Mouse (Mus musculus): ENCODE data around the gene Slc12a7. TPM values are rescaled to one million over a fixed set of nuclear protein-coding genes. Genes with fewer than 3 reads are reported as not detected.

The Slc12a7 gene
- polyA plus RNA-seq (2011; ENCODE audit: insufficient read depth, insufficient read length, low replicate concordance, missing spikeins): 7.3 and 15.4 TPM in 2 replicates

- H3K4me3 ChIP-seq (replicated peaks; ENCODE audit: control insufficient read depth, low read depth, low read length): peak within 1 kb of the TSS; percentile 19
- H3K27ac ChIP-seq (ENCODE audit: control insufficient read depth, insufficient read depth, low read depth, low read length, poor library complexity): no peak within 1 kb of the TSS
- TF ChIP-seq POLR2A (IDR thresholded peaks at IDR 0.05; ENCODE audit: borderline replicate concordance, control insufficient read depth, low read depth, low read length) (no peak), CTCF (IDR thresholded peaks at IDR 0.05; ENCODE audit: control insufficient read depth, insufficient read depth, low read length) (no peak)
- peaks cover 2% of the 10 kb centered on the region; the same call in 1 of the 2 replicates for H3K4me1 ChIP-seq (ENCODE audit: control insufficient read depth, insufficient read depth, low read length)
- 14% methylated on average over 48 of the region's 48 CpGs for WGBS
Observed at GRCm38 (mm10) chr13:73732742-73733700, at the start of gene Slc12a7. Gene Slc12a7, plus strand, starts transcription at chr13:73733094.

- TF ChIP-seq CTCF (IDR thresholded peaks at IDR 0.05; ENCODE audit: control insufficient read depth, insufficient read depth, low read length) (no peak), POLR2A (IDR thresholded peaks at IDR 0.05; ENCODE audit: borderline replicate concordance, control insufficient read depth, low read depth, low read length) (no peak)
- Histone ChIP-seq H3K27ac (ENCODE audit: control insufficient read depth, insufficient read depth, low read depth, low read length, poor library complexity) (no peak overlapping the region), H3K4me3 (replicated peaks; ENCODE audit: control insufficient read depth, low read depth, low read length) (no peak overlapping the region), H3K4me1 (ENCODE audit: control insufficient read depth, insufficient read depth, low read length) (peaks cover 4% of the 10 kb centered on the region; the same call in 1 of the 2 replicates)
- 53% methylated on average over 11 of the region's 11 CpGs for WGBS
Observed at GRCm38 (mm10) chr13:73683682-73684081, 49.2 kb upstream of the Slc12a7 start.

- TF ChIP-seq POLR2A (IDR thresholded peaks at IDR 0.05; ENCODE audit: borderline replicate concordance, control insufficient read depth, low read depth, low read length) (no peak), CTCF (IDR thresholded peaks at IDR 0.05; ENCODE audit: control insufficient read depth, insufficient read depth, low read length) (no peak)
- H3K27ac ChIP-seq (ENCODE audit: control insufficient read depth, insufficient read depth, low read depth, low read length, poor library complexity): no peak overlapping the region
- H3K4me3 ChIP-seq (replicated peaks; ENCODE audit: control insufficient read depth, low read depth, low read length): no peak overlapping the region
- WGBS: 68% methylated on average over 1 of the region's 1 CpGs
- H3K4me1 ChIP-seq (ENCODE audit: control insufficient read depth, insufficient read depth, low read length): peaks cover 4% of the 10 kb centered on the region; the same call in 1 of the 2 replicates
Observed at GRCm38 (mm10) chr13:73684412-73684811, 48.5 kb upstream of the Slc12a7 start.

- WGBS: 75% methylated on average over 6 of the region's 6 CpGs
- Histone ChIP-seq H3K27ac (ENCODE audit: control insufficient read depth, insufficient read depth, low read depth, low read length, poor library complexity) (no peak overlapping the region), H3K4me1 (ENCODE audit: control insufficient read depth, insufficient read depth, low read length) (peaks cover 4% of the 10 kb centered on the region; the same call in 1 of the 2 replicates), H3K4me3 (replicated peaks; ENCODE audit: control insufficient read depth, low read depth, low read length) (no peak overlapping the region)
- TF ChIP-seq POLR2A (IDR thresholded peaks at IDR 0.05; ENCODE audit: borderline replicate concordance, control insufficient read depth, low read depth, low read length) (no peak), CTCF (IDR thresholded peaks at IDR 0.05; ENCODE audit: control insufficient read depth, insufficient read depth, low read length) (no peak)
Observed at GRCm38 (mm10) chr13:73685502-73685901, 47.4 kb upstream of the Slc12a7 start.

DNA sequence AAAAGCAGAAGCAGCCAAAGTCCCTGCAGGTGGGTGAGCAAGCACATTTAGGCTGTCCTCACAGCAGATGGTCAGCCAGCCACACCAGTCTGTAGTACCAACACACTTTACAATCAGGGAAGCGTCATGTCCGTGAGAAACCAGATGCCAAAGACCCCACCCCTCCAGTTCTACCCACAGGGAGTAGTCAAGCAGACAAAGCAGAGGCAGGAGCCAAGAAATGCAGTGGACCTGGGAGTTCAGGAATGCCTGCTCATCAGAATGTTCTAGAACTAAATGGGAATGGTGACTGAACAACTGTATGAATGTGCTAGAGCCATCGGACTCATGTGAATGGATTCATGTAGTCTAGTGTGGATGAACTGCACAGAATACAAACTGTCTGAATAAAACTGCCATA is 45.3 kb upstream of the Slc12a7 start:
- Histone ChIP-seq H3K27ac (ENCODE audit: control insufficient read depth, insufficient read depth, low read depth, low read length, poor library complexity) (no peak overlapping the region), H3K4me1 (ENCODE audit: control insufficient read depth, insufficient read depth, low read length) (peaks cover 4% of the 10 kb centered on the region; the same call in 1 of the 2 replicates), H3K4me3 (replicated peaks; ENCODE audit: control insufficient read depth, low read depth, low read length) (no peak overlapping the region)
- TF ChIP-seq POLR2A (IDR thresholded peaks at IDR 0.05; ENCODE audit: borderline replicate concordance, control insufficient read depth, low read depth, low read length): no peak
- no peak for TF ChIP-seq CTCF (IDR thresholded peaks at IDR 0.05; ENCODE audit: control insufficient read depth, insufficient read depth, low read length)
- 73% methylated on average over 3 of the region's 3 CpGs for WGBS

GRCm38 (mm10) chr13:73688934-73689333 is 44.0 kb upstream of the Slc12a7 start:
- 58% methylated on average over 4 of the region's 4 CpGs for WGBS

GRCm38 (mm10) chr13:73692249-73692868 is 40.5 kb upstream of the Slc12a7 start:
- Histone ChIP-seq H3K4me1 (ENCODE audit: control insufficient read depth, insufficient read depth, low read length) (no peaks in the 10 kb centered on the region; the same call in 1 of the 2 replicates), H3K27ac (ENCODE audit: control insufficient read depth, insufficient read depth, low read depth, low read length, poor library complexity) (no peak overlapping the region), H3K4me3 (replicated peaks; ENCODE audit: control insufficient read depth, low read depth, low read length) (no peak overlapping the region)
- 34% methylated on average over 10 of the region's 10 CpGs for WGBS
- TF ChIP-seq POLR2A (IDR thresholded peaks at IDR 0.05; ENCODE audit: borderline replicate concordance, control insufficient read depth, low read depth, low read length) (no peak), CTCF (IDR thresholded peaks at IDR 0.05; ENCODE audit: control insufficient read depth, insufficient read depth, low read length) (peak; percentile 76)

More at GRCm38 (mm10) chr13:73688934-73689333, 44.0 kb upstream of the Slc12a7 start:
- peaks cover under 1% of the 10 kb centered on the region; the same call in 1 of the 2 replicates for H3K4me1 ChIP-seq (ENCODE audit: control insufficient read depth, insufficient read depth, low read length)
- H3K4me3 ChIP-seq (replicated peaks; ENCODE audit: control insufficient read depth, low read depth, low read length): no peak overlapping the region
- H3K27ac ChIP-seq (ENCODE audit: control insufficient read depth, insufficient read depth, low read depth, low read length, poor library complexity): no peak overlapping the region
- TF ChIP-seq POLR2A (IDR thresholded peaks at IDR 0.05; ENCODE audit: borderline replicate concordance, control insufficient read depth, low read depth, low read length) (no peak), CTCF (IDR thresholded peaks at IDR 0.05; ENCODE audit: control insufficient read depth, insufficient read depth, low read length) (no peak)

DNA sequence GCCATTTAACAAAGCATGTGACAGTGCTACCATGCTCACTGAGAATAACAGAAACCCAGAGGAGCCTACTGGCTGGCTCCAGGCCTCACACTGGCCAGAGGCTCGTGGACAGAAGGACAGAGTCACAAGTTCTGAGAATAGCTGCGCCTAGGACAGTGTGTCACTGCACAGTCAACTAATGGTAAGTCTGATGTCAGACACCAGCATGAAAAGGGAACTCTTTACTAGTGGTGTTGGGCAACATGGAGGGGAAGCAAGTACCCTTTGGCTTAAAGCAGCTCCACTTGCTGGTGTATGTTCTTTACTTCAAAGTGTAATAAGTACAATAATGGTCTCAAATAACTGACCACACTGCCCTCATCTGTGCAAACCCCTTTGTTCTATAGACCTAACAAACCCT is 39.6 kb upstream of the Slc12a7 start:
- no peak overlapping the region for H3K27ac ChIP-seq (ENCODE audit: control insufficient read depth, insufficient read depth, low read depth, low read length, poor library complexity)
- no peaks in the 10 kb centered on the region; the same call in 1 of the 2 replicates for H3K4me1 ChIP-seq (ENCODE audit: control insufficient read depth, insufficient read depth, low read length)
- TF ChIP-seq POLR2A (IDR thresholded peaks at IDR 0.05; ENCODE audit: borderline replicate concordance, control insufficient read depth, low read depth, low read length) (no peak), CTCF (IDR thresholded peaks at IDR 0.05; ENCODE audit: control insufficient read depth, insufficient read depth, low read length) (no peak)
- 51% methylated on average over 2 of the region's 2 CpGs for WGBS
- no peak overlapping the region for H3K4me3 ChIP-seq (replicated peaks; ENCODE audit: control insufficient read depth, low read depth, low read length)

Data from bone marrow, adult 2 months (tissue).